Mouse (Mus musculus) liver, postnatal 0 days (tissue): ENCODE data around the gene Wwc1.

Source experiments
- CTCF ChIP-seq: sonication (generic); IDR thresholded peaks from 2 replicates; pipeline ENCODE4 v1.5.1; 2016; ENCODE audit warnings: antibody characterized with exemption, low read depth
- EP300 ChIP-seq: IDR thresholded peaks from 2 replicates; pipeline ENCODE4 v1.6.1; 2016; ENCODE audit warnings: antibody characterized with exemption, low read depth, mild to moderate bottlenecking

GRCm38 (mm10) chr11:35864981-35865604 is 115.2 kb downstream of the Wwc1 start:
- TF ChIP-seq EP300: no peak
- TF ChIP-seq CTCF: no peak
